Mouse (Mus musculus) lung, postnatal 0 days (tissue): ENCODE measurements at regions not wholly inside any gene's neighbourhood (a gene's known extent, or its start where the extent isn't known, plus 50 kb on each side); places are given as distances from the start of the nearest gene placed in this dataset.
A peak's percentile ranks its signal among the peaks of the same experiment; 100 is the strongest.

Source experiments
- ATAC-seq: fragments of 200-750 bp; cut with Nextera tagmentation; 2 replicates; pipeline ENCODE4 v1.8.0; 2017; ENCODE audit warnings: moderate library complexity
- DNase-seq: peaks from one replicate; pipeline ENCODE4 v3.0.0-alpha.2; 2016; ENCODE audit warnings: low spot score
- H3K27ac ChIP-seq: fragments of 300-500 bp; sonication (generic); 2 replicates; pipeline ENCODE4 v1.5.1; 2014; ENCODE audit warnings: antibody characterized with exemption, mild to moderate bottlenecking, low read length, mixed read lengths
- H3K27me3 ChIP-seq: fragments of 300-500 bp; sonication (generic); replicated peaks from 2 replicates; pipeline ENCODE4 v1.6.1; 2014; ENCODE audit warnings: low read length, mixed read lengths; ENCODE audit not compliant: insufficient read depth
- H3K36me3 ChIP-seq: fragments of 300-500 bp; sonication (generic); 2 replicates; pipeline ENCODE4 v1.6.1; 2014; ENCODE audit warnings: low read length, mixed read lengths; ENCODE audit not compliant: insufficient read depth
- H3K4me1 ChIP-seq: fragments of 300-500 bp; sonication (generic); 2 replicates; pipeline ENCODE4 v1.6.1; 2014; ENCODE audit warnings: antibody characterized with exemption, low read depth, low read length, mixed read lengths; ENCODE audit not compliant: insufficient read depth
- H3K4me2 ChIP-seq: fragments of 300-500 bp; sonication (generic); replicated peaks from 2 replicates; pipeline ENCODE4 v1.6.1; 2014; ENCODE audit warnings: low read depth, mild to moderate bottlenecking, low read length, moderate library complexity, mixed read lengths
- H3K4me3 ChIP-seq: fragments of 300-500 bp; sonication (generic); 2 replicates; pipeline ENCODE4 v1.5.1; 2014; ENCODE audit warnings: low read depth, low read length
- H3K9ac ChIP-seq: fragments of 300-500 bp; sonication (generic); replicated peaks from 2 replicates; pipeline ENCODE4 v1.6.1; 2014; ENCODE audit warnings: low read depth, mild to moderate bottlenecking
- H3K9me3 ChIP-seq: fragments of 300-500 bp; sonication (generic); 2 replicates; pipeline ENCODE4 v1.6.1; 2016; ENCODE audit warnings: low read length, mixed read lengths
- CTCF ChIP-seq: IDR thresholded peaks from 2 replicates; pipeline ENCODE4 v1.5.1; 2016; ENCODE audit warnings: antibody characterized with exemption, mild to moderate bottlenecking
- EP300 ChIP-seq: IDR thresholded peaks from 2 replicates; pipeline ENCODE4 v1.6.1; 2016; ENCODE audit warnings: antibody characterized with exemption, mild to moderate bottlenecking, control low read depth
- WGBS: fragments of 180-500 bp; shearing (Covaris S2); extraction: QIAGEN DNeasy Blood & Tissue Kit; methylation state at CpG from one replicate; pipeline ENCODE4 v1.1.7; 2014; 5-methylcytosine and 5-hydroxymethylcytosine counted together

DNA sequence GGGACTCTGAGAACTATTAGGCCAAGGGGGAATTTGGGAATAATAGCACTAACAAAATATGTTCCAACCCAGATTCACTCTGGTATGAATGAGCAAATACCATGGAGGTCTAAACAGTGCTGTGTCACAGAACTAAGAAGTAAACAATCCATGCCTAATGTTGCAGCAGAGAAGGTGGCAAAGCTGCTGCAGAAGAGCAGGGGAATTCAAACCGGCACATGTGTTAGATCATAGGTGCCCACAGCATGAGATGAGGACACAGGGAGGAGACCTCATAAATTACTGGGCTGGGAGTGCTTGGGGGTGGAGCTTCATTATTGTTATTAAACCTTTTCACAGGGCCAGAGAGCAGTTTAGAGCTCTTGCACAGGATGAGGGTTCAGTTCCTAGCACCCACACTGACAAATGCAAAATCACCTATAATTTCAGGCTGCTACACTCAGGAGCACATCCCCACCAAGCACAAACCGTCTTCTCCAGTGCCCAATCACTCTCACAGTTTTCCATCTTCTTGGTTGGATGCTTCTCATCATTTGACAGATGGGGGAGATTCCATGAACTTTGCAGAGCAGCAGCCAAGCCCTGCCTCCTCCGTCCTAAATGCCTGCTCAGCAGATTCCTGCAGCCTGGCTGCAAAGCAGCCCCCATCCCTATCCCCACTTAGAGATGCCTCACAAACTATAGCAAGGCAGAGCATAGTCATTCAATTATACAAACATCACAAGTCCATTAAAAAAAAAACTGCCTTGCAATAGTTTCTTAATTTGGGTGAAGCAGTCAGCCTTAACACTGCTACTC, 79.0 kb upstream of the Rarb start:
- ATAC-seq (no peak), DNase-seq (no peak)
- no peaks in the 10 kb centered on the region for H3K27me3 ChIP-seq
- H3K9me3 ChIP-seq = no peaks in the 10 kb centered on the region
- H3K36me3 ChIP-seq = no peaks in the 10 kb centered on the region
- H3K9ac ChIP-seq = no peak overlapping the region
- H3K4me1 ChIP-seq = no peaks in the 10 kb centered on the region
- no peak overlapping the region for H3K27ac ChIP-seq
- WGBS = 36% methylated on average over 3 of the region's 3 CpGs
- TF ChIP-seq CTCF (no peak), EP300 (no peak)
- no peak overlapping the region for H3K4me2 ChIP-seq
- H3K4me3 ChIP-seq = no peak overlapping the region

- H3K9ac ChIP-seq = no peak overlapping the region
- no peak; the same call in 1 of the 2 replicates for ATAC-seq
- no peak overlapping the region for H3K4me3 ChIP-seq
- no peaks in the 10 kb centered on the region for H3K4me1 ChIP-seq
- H3K27me3 ChIP-seq = no peaks in the 10 kb centered on the region
- DNase-seq = peak; percentile 26
- no peaks in the 10 kb centered on the region for H3K9me3 ChIP-seq
- H3K4me2 ChIP-seq = no peak overlapping the region
- H3K36me3 ChIP-seq = no peaks in the 10 kb centered on the region
- TF ChIP-seq EP300 = no peak
- TF ChIP-seq CTCF = no peak
- H3K27ac ChIP-seq = no peak overlapping the region
- WGBS = 56% methylated on average over 3 of the region's 3 CpGs
These were observed 78.0 kb upstream of the Rarb start for GRCm38 (mm10) chr14:16896974-16897373.

DNA sequence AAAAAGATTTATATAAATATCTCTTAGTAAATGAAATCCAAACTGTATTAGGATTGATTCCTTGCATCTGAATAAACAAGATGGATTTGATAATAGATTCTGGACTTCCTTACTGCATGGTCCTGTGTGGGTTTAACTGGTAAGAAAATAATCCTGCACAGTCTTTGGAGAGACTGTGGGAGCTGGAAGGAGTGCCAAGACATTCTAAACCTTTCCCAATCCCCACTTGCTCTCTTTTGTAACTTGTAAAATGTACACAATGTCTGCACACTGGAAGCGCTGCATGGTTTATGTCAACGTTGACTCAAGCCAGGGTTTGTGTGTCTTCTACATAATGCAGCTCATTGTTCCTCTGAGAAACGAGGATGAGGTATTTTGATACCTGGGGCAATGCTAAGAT, 62.3 kb upstream of the Rarb start:
- no peaks in the 10 kb centered on the region for H3K9me3 ChIP-seq
- H3K9ac ChIP-seq = no peak overlapping the region
- no peak overlapping the region for H3K4me3 ChIP-seq
- no peak for ATAC-seq
- no peak overlapping the region for H3K4me2 ChIP-seq
- peak; percentile 27 for DNase-seq
- TF ChIP-seq CTCF (no peak), EP300 (no peak)
- H3K36me3 ChIP-seq = no peaks in the 10 kb centered on the region
- H3K4me1 ChIP-seq = no peaks in the 10 kb centered on the region
- no peak overlapping the region for H3K27ac ChIP-seq
- WGBS = 38% methylated on average over 3 of the region's 3 CpGs
- no peaks in the 10 kb centered on the region for H3K27me3 ChIP-seq

GRCm38 (mm10) chr14:16869221-16869620, 50.3 kb upstream of the Rarb start:
- no peaks in the 10 kb centered on the region for H3K27me3 ChIP-seq
- no peak for DNase-seq
- no peaks in the 10 kb centered on the region for H3K9me3 ChIP-seq
- no peak for ATAC-seq
- 99% methylated on average over 2 of the region's 2 CpGs for WGBS
- TF ChIP-seq EP300 (no peak), CTCF (no peak)
- H3K36me3 ChIP-seq = no peaks in the 10 kb centered on the region
- H3K4me1 ChIP-seq = no peaks in the 10 kb centered on the region
- H3K9ac ChIP-seq = no peak overlapping the region
- no peak overlapping the region for H3K4me3 ChIP-seq
- no peak overlapping the region for H3K4me2 ChIP-seq
- H3K27ac ChIP-seq = no peak overlapping the region
